Mouse (Mus musculus): ENCODE results near the gene Marveld3.

Gene Marveld3

GRCm38 (mm10) chr8:109961693-109962367 is at the start of gene Marveld3:
Gene Marveld3 (minus strand): TSS chr8:109962203.
- in situ Hi-C loops (cut with MboI, MseI): no loop called here

- in situ Hi-C loops (cut with MboI, MseI): no loop called here
Observed at GRCm38 (mm10) chr8:110010868-110011267, 48.9 kb upstream of the Marveld3 start.

- in situ Hi-C loops (cut with MboI, MseI): no loop called here
Observed at GRCm38 (mm10) chr8:110008995-110009446, 47.0 kb upstream of the Marveld3 start.

GRCm38 (mm10) chr8:110008228-110008994 is 46.4 kb upstream of the Marveld3 start:
- in situ Hi-C loops (cut with MboI, MseI): no loop called here

- in situ Hi-C loops (cut with MboI, MseI): no loop called here
Observed at GRCm38 (mm10) chr8:110006312-110007023, 44.5 kb upstream of the Marveld3 start.

- in situ Hi-C loops (cut with MboI, MseI): no loop called here
Observed at GRCm38 (mm10) chr8:110004300-110004699, 42.3 kb upstream of the Marveld3 start.

- in situ Hi-C loops (cut with MboI, MseI): no loop called here
Observed at GRCm38 (mm10) chr8:110002953-110003352, 41.0 kb upstream of the Marveld3 start.

GRCm38 (mm10) chr8:109999974-110000373 is 38.0 kb upstream of the Marveld3 start:
- in situ Hi-C loops (cut with MboI, MseI): no loop called here

- in situ Hi-C loops (cut with MboI, MseI): no loop called here
Observed at GRCm38 (mm10) chr8:109998066-109998465, 36.1 kb upstream of the Marveld3 start.

- in situ Hi-C loops (cut with MboI, MseI): no loop called here
Observed at GRCm38 (mm10) chr8:109997381-109997780, 35.4 kb upstream of the Marveld3 start.

- in situ Hi-C loops (cut with MboI, MseI): no loop called here
Observed at GRCm38 (mm10) chr8:109992951-109993350, 30.9 kb upstream of the Marveld3 start.

GRCm38 (mm10) chr8:109992166-109992565 is 30.2 kb upstream of the Marveld3 start:
- in situ Hi-C loops (cut with MboI, MseI): no loop called here

- in situ Hi-C loops (cut with MboI, MseI): no loop called here
Observed at GRCm38 (mm10) chr8:109990224-109990623, 28.2 kb upstream of the Marveld3 start, which contains the start of gene Tat. Gene Tat (plus strand): TSS chr8:109990437.

GRCm38 (mm10) chr8:109989151-109989550 is 27.1 kb upstream of the Marveld3 start:
- in situ Hi-C loops (cut with MboI, MseI): no loop called here

GRCm38 (mm10) chr8:109987776-109988175 is 25.8 kb upstream of the Marveld3 start:
- in situ Hi-C loops (cut with MboI, MseI): no loop called here

GRCm38 (mm10) chr8:109986384-109986783 is 24.4 kb upstream of the Marveld3 start:
- in situ Hi-C loops (cut with MboI, MseI): no loop called here

- in situ Hi-C loops (cut with MboI, MseI): no loop called here
Observed at GRCm38 (mm10) chr8:109983944-109984343, 21.9 kb upstream of the Marveld3 start.

- in situ Hi-C loops (cut with MboI, MseI): no loop called here
Observed at GRCm38 (mm10) chr8:109982386-109983105, 20.5 kb upstream of the Marveld3 start.

- in situ Hi-C loops (cut with MboI, MseI): no loop called here
Observed at GRCm38 (mm10) chr8:109979339-109979738, 17.3 kb upstream of the Marveld3 start.

GRCm38 (mm10) chr8:109972901-109973300 is 10.9 kb upstream of the Marveld3 start:
- in situ Hi-C loops (cut with MboI, MseI): no loop called here

GRCm38 (mm10) chr8:109970323-109970722 is 8.3 kb upstream of the Marveld3 start:
- in situ Hi-C loops (cut with MboI, MseI): no loop called here

- in situ Hi-C loops (cut with MboI, MseI): no loop called here
Observed at GRCm38 (mm10) chr8:109968837-109969236, 6.8 kb upstream of the Marveld3 start.

All from T-helper 2 cell (primary cell).